Mouse (Mus musculus): Measurements from ENCODE around the gene Taf12.

DNA sequence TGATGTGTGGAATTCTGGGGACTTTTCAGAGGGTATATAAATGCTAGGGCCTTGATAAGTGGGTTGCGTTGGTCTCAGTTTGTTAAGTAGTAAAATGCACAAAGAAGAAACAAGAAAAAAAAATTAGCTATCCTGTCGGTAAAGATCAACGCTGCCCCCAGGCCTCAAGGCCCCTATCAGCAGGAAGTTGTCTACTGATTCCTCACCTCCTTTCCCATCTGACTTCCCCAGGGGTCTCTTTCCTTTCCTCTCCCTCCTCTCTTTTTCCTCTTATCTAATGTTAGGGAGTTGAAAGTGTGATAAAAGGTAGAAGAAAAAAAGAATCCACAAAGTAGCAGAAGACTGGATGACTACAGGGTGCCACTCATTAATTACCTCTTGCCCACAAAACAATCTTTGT, 33.8 kb upstream of the Taf12 start:
- TF ChIP-seq POLR2A (IDR thresholded peaks at IDR 0.05; ENCODE audit: borderline replicate concordance, insufficient read depth, low read length) = no peak
- no peak for TF ChIP-seq CTCF (IDR thresholded peaks at IDR 0.05; ENCODE audit: borderline replicate concordance, insufficient read depth, low read depth, low read length)
